Mouse (Mus musculus) lung, postnatal 36 days (tissue): Measurements from ENCODE around the gene Rs1.
"Not testable (repeated sequence)": the region's sequence is repeated elsewhere in the genome, so short reads cannot be mapped to it uniquely, and the experiment has no call there.

Source experiments
- DNase-seq: peaks from one replicate; pipeline ENCODE4 v3.0.0; 2022; ENCODE audit warnings: mixed read lengths

Rs1 gene

DNA sequence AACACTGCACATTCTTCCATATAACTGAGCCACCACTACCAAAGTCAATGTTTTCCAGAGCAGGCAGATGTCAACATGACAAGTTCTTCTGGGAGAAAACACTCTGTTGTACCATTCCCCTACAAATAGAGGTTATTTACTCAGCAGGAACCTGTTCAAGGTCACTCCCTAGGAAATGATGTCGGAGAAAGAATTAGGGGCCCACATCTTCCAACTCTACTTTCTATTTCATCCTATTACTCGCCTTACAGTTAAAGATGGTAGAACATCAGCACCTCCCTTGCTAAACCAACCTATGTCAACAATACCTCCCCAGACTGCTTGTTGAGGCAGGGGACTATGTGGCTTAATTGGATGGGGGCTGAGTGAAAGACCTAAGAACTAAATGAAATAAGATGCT lies at the start of gene Rs1:
TSS of gene Rs1 (plus strand) at position 301 of the 400 bp plus-strand sequence.
- DNase-seq, result no peak

DNA sequence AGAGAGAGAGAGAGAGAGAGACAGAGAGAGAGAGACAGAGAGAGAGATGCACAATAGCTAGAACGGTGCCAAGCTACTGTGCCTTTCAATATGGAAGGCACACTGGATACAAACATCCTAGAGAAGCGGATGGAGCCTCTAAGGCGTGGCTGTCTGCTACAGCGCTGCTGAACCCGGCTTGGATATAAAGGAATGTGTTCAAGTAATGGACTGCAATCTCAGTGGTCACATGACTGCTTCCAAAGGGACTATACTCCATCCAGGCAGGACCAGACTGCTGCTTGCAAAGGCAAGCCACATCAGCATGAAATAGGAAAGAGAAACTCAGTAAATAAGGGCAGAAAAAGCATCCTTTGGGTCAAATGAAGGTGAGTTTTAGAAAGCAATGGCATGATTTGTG lies 32.2 kb upstream of the Rs1 start, which contains the start of gene Ppef1:
TSS of gene Ppef1 (minus strand) at position 116 of the 400 bp plus-strand sequence.
- no peak for DNase-seq

DNA sequence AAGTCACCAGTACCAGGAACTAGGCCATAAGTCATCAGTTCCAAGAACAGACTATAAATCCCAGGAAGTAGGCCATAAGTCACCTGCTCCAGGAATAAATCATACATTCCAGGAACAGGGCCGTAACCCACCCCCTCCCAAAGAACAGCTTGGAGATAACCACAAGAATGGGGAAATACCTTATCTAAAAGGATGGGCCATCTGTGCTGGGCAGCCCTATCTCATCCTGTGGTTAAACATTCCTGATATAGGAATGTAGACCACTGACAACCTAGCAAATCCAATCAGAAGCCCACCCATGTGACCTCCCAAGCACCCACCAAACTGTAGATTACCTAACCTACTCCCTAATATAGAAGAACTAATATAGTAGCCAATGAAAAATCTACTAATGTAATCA lies 22.4 kb upstream of the Rs1 start:
- no peak for DNase-seq

DNA sequence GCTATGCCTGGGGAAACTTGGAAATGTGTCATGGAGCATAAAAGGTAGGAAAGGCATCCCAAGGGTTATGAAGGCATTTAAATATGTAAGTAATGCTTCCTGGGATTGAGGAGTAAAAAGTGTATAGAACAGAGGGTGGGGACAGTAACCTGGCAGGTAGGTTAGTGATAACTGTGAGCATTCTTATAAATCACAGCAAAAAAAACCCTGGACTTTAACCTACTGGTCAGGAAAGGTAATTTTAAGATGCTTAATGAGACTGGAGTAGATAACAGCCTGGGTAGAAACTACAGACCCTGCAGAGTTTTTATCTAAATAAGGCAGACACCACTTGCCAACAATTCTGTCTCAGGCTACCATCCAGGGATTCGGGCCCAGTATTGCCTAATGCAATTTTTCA lies 19.2 kb upstream of the Rs1 start:
- DNase-seq, result no peak

DNA sequence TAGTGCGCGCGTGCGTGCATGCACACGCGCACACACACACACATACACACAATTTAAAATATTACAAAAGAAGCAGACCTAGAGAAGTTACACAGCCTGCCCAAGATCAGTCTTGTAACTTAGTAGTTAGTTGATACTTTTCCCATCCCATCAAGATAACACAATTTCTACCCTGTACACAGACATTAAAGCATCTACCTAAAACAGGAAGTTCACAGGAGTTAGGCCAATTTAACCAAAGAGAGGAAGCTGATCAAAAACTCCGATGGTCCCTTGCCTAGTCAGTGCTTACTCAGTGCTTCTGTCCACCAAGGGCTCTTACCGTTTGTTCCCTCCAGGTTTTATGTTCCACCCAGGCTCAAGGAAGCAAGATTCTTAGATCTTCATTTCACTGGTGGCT lies 17.0 kb upstream of the Rs1 start:
- no peak for DNase-seq

DNA sequence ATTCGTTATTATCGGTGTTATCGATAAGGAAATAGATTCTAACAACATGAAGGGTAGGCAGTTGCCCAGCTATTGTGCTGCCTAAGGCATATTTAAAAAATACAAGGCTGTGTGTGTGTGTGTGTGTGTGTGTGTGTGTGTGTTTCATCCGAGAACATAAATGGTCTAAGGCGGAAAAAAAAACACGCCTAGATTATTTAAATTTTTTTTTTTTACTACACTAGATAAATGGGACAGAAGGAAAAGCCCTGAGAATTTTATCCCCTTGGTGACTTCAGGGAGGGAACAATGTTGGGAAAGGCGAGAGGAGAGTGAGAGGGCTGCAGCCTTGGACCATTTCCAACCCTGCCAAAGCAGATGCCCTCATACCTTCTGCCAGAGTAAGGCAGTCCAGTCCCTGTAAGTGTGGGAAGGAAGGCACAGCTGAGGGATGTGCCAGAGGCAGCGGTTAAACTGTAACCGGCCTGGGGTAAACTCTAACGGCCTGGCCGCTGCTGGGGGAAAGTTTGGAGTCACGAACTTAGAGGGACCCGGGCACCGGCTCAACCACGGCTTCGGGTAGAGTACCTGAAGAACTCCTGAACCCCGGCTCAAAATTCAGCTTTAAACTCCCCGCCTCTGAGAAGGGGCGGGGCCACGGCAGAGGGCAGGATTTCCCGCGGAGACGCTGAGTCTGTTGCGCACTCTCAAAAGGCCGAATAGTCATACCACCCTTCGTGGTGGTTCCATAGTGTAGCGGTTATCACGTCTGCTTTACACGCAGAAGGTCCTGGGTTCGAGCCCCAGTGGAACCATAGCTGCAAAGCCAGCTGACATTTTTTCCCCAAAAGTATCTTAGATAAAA lies 2.2 kb upstream of the Rs1 start:
- peak; percentile 95 for DNase-seq

DNA sequence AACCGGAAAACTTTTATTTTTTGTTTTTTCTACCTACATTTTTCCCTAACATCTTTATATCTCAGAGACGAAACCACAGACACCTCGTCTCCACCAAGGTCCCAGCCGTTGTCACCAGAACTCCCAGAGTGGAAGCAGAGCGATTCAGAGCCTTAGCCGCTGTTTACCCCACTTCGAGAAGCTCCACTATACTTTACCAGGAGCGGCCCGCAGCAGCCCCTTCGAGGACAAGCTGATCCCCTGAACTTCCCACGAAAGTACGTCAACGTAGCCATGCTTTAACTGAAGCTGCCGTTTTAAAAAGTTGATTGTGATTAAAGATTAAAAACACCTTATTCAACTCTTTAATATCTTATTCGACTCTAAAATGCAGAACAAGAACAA lies 1.6 kb upstream of the Rs1 start:
- DNase-seq, result no peak

DNA sequence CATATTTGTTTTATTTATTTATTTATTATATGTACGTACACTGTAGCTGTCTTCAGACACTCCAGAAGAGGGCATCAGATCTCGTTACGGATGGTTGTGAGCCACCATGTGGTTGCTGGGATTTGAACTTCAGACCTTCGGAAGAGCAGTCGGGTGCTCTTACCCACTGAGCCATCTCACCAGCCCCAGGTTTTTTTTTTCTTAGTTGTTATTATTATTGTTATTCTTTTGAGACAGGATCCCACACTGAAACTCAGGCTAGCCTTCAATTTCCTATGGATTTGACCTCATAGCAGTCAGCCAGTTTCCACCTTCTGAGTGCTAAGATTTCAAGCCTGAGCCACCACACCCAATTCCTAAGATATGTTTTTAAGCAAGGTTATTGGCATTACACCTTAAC lies 1.8 kb downstream of the Rs1 start:
- not testable (repeated sequence) for DNase-seq

DNA sequence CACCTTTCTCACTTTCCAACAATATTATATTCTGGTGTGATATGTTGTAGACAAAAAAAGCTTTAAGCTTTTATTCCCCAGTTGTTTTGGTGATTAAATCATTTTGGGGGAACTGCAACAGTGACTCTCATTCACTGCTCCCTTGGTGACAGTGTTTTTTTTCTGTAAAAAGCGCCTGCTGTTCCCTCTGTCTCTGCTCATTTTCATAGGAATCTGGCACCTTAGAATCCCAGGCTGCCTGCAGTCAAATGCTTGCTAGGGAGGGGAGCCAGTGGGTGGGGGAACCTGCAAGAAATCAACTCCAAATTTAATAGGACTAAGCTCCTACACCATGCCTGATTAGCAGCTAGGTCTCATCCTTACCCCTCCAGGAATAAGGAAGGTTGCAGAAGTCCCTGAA lies 5.2 kb downstream of the Rs1 start:
- DNase-seq, result no peak

DNA sequence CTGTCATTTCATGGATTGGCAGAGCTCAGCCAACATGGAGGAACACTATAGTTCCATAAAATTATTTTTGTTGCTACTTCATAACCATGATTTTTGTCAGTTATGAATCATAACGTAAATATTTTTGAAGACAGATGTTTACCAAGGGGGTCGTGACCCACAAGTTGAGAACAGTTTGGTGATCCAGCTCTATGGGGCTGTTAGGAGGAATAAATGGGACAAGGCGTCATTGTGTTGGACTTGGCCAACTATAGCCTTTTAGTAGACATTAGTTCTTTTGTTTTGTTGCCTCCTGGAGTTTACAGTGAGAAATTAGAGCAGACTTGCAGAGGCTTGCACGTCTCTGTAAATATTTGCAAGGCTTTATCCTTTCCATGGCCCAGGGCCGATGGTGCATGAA lies 14.5 kb downstream of the Rs1 start:
- no peak for DNase-seq

DNA sequence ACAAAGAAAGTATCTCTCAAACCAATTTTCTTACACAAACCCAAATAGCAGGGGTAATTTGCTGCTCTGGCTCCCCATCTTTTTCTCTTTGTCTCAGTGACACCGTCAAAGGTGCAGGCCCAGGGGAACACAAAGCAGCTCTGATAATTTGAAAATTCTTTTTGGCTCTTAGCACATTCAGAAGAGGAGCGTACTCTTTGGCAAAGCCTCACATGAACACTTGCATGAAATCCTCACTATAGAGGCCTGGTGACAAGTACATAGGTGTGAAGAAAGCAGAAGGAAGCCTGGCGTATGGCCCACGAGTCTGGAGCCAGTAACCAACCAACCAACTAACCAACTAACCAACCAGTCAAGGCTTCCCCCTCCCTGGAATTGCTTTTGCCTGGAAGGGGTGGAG lies 27.1 kb downstream of the Rs1 start:
- no peak for DNase-seq

DNA sequence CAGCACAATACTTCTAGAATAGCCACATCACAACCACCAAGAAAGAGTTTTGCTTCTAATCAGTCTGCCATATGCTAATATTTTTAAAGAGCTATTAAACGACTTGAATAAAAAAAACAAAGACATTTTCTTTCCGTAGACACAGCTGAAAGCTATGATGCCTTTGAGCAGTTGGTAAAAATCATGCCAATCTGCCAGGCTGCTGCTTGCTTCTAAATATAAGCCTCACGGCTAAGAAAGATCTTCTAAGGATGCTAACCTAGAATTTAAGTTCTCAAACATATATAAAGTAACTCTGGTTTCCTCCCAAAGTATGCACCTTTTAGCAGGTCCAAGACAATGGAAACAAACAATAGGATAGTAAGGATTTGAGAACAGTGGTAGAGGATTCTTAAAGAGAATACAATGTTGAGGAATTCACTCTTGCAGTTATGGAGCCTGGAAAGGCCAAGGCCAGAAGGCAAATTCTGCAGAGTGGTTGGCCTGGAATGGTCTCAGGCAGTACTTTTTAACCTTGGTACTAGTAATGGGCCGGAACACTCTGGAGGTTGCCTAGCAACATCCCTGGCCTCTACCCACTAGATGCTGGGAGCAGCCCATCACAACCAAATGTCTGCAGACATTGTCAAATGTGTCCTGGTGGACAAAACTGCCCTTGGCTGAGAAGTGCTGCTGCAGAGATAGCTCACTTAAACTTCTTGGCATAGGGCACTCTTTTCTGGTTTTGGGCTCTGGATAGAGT lies 36.8 kb downstream of the Rs1 start:
- no peak for DNase-seq

DNA sequence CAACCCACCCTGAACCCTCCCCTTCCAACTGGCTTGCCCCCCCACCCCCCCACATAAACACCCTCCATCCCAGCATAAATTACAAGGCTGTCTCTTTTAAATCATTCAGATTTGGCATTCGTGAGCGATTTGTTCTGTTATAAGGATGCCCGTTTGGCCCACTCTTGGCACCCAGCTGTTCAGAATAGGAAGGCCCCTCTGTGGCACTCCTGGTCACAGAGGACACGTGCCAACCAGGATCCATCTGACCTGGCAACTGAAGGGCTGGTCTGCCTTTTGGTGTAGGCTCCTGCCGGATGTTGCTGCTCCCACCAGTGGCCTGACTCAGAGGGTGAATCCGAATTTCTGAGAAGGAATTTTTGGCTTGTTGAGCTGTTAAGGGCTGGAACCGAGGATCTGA lies 40.4 kb downstream of the Rs1 start:
- no peak for DNase-seq
